Mouse (Mus musculus): ENCODE data around the gene Zfp961.

DNA sequence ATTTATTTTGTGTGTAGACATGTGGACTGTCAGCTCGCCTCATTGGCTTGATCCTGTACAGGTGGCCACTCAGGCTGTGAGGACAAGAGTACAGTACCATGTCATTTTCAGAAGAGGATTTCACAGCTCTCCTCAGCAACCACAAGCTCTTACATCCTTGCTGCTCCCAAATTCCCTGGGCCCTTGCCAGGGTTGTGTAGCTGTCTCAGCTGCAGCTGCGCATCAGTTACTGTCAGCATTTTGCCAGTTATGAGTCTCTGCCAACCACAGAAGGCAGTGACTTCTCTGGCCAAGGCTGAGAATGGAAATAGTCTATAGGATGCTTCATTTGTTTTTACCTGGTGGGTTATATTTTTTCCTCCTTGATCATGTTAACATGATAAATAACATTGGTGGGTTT lies 67.3 kb downstream of the Zfp961 start:
- TF ChIP-seq POLR2A (IDR thresholded peaks at IDR 0.05; ENCODE audit: insufficient read depth, low read depth, low read length), result no peak
- TF ChIP-seq CTCF (IDR thresholded peaks at IDR 0.05), result no peak

All from heart, adult 2 months (tissue).